Mouse (Mus musculus) granulocyte monocyte progenitor cell, adult 5-6 weeks (primary cell): Measurements from ENCODE around the gene Npr3. TPM values are rescaled to one million over a fixed set of nuclear protein-coding genes. Genes with fewer than 3 reads are reported as not detected.

ENCODE experiments used
- ATAC-seq: replicated peaks from 2 replicates; pipeline ENCODE4 v1.8.0; 2016; ENCODE audit warnings: mild to moderate bottlenecking, moderate TSS enrichment, inconsistent platforms; ENCODE audit not compliant: poor library complexity, severe bottlenecking
- total RNA-seq, 2 experiments: library from RNA; stranded (forward) in 1 of 2; stranded (reverse) in 1 of 2; fragments of 200-712, 200-1000 nt in 1 of 2; fragments of >200 nt in 1 of 2; fragmentation: Nextera tagmentation in 1 of 2; gene quantifications; 2 replicates each; pipeline ENCODE4 v1.2.3; 2014 to 2017

Gene Npr3
- not detected in 2 replicates for total RNA-seq (2014; fragmentation: Nextera tagmentation)
- total RNA-seq (2017) = not detected in 2 replicates

- ATAC-seq = no peak
These were observed at the start of gene Npr3 for GRCm38 (mm10) chr15:11906571-11907531. Npr3 (minus strand) TSS chr15:11907287.

DNA sequence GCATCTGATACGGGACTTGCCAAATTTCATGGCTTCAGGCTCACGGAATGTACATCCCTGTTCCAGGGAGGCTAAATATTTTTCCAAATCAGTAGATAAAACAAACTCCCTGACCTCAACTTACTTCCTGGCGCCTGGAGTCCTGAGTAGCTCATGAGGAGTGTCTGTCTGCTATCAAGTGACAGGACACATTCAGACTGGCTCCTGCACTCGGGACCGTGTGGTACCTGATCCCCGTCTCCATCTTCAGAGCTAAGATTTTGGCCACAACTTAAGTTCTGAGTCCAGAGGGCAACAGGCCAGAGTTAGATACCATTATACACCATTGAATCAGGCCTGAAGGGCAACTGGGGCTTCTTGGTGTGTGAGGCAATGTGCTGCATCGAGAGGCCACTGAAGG lies 49.0 kb upstream of the Npr3 start:
- ATAC-seq = no peak

GRCm38 (mm10) chr15:11954190-11954589 lies 47.1 kb upstream of the Npr3 start:
- no peak for ATAC-seq

DNA sequence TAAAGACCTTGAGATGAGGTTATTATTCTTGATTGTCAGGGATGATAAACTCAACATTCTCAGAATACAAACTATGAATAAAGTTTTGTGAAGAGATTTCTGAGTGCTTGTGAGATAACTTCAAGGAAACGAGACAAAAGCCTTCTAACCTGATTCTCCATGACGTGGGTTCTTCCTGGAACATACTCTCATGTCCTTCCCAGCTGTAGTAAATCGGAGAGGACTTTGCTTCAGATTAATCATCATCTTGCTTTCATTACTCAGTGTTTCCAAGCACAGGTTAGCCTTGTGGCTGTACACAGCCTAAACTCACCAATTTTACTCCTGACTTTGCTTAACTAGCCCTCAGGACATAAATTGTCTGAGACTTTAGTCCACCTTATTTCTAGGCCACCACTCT lies 45.1 kb upstream of the Npr3 start:
- ATAC-seq = no peak

GRCm38 (mm10) chr15:11951181-11951580 lies 44.1 kb upstream of the Npr3 start:
- no peak for ATAC-seq

DNA sequence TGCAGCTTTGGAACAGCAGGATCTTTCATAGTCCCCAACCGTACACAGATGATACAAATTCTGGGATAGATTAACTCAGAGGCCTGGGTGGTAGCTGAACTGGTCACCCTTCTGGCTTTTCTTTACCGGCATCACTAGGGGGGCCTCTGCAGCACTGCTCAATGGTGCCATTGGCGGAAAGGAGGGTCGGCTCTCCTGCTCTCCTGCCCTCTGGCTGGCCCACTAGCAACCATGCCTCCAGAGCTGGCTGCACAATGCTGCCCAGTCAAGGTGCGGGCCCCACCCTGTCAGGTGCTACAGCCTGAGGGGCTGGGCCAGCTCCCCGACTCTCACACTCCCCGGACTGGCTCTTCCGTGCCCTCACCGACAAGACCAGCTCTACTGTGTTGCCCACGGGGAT lies 43.1 kb upstream of the Npr3 start:
- no peak for ATAC-seq

DNA sequence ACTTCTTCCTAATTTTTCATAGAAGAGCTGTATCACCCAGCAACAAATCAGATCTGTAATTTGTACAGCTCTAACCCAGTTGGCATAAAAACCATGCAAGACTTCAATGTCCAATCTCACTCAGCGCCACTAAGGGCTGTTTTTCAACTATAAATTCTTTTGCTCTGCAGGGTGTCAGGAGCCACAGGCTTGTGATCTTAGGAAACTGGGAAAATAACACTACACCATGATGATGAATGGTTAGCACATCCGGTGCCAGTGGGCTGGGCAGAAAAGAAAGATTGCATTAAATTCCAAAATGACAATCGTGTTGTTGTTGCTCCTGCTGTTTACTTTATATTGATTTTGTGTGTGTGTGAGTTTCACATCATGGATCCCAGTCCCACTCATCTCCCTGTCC lies 42.4 kb upstream of the Npr3 start:
- no peak for ATAC-seq

DNA sequence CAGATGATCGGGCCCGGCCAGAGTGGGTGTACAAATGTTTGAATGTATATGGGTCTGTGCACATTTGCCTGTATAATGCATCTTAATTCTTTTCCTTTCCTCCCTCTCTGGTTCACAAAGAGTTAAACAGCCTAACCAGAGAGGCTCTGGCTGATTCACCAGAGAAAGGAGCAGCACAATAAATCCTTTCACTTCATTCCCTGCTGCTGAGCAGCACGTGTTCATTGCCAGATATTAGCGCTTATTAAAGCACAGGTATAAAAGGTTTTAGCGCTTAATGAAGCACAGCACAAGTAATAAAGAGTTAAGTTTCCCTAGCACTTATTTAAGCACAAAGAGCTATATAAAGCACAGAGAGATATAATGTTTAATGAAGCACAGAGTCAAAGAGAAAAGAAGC lies 33.8 kb upstream of the Npr3 start:
- no peak for ATAC-seq

DNA sequence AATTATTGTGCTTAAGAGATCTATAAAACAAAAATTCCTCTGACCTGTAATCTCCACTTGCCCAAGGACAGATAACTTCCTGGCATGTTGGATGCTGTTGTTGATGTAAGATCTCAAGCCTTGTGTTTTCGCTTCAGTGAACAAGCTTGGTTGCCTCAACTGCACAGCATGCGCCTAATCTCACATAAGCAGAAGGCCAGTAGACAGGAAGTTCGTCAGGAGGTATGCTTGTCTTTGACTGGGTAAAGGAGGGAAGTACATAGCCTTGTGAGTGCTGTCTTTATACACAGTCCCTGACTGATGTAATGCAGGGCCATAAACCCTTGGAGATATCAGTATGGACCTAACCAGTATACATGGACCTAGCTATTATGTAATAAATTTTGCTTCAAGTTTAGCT lies 20.7 kb upstream of the Npr3 start:
- no peak for ATAC-seq

GRCm38 (mm10) chr15:11914101-11914500 lies 7.0 kb upstream of the Npr3 start:
- no peak for ATAC-seq

- no peak for ATAC-seq
These were observed 2.8 kb upstream of the Npr3 start for GRCm38 (mm10) chr15:11909875-11910274.

DNA sequence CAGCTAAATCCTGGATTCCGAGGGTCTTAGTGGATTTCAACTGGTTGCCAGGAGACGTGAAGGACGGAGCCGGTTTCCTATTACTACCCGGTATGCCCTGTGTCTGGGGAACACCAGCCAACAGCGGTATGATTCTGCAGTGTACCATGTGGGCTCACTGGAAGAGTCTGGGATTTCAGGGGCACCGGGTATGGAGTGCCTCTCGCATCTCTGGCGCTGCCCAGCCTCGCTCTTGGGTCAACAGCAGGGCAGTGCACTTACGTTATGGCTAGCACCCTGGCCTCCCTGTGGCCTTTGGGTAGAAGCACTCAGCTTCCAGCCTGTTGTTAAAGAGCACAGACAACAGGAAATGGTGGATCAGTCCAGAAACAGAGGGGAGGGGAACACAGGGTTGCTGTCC lies 1.1 kb upstream of the Npr3 start:
- no peak for ATAC-seq

DNA sequence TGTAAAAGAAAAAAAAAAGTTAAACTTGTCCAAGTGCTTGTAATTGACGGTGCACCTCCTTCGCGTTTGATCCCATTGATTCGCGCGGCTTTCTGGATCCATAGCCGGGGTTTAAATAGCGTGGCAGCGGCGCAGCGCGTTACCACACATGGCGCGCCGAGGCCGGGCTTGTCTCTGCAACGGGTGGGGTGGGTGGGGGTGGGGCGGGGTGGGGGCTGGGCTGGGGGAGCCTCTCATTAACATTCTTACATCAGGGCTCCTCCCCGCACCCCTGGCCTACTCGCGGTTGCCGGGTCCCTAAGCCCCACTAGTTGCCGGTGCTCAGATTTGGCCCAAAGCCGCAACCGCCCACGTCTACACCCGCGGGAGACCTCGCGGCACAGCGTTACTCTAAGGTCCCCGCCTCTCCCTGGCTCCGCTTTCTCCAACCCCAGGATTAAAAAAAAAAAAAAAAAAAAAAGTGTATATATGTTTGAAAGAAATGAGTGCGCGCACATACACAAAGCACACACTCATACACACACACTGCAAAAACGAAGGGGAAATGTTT lies 991 bp downstream of the Npr3 start:
- ATAC-seq = no peak

- ATAC-seq = peak; percentile 37; the same call in 1 of the 2 replicates
These were observed 2.0 kb downstream of the Npr3 start for GRCm38 (mm10) chr15:11904848-11905672.

DNA sequence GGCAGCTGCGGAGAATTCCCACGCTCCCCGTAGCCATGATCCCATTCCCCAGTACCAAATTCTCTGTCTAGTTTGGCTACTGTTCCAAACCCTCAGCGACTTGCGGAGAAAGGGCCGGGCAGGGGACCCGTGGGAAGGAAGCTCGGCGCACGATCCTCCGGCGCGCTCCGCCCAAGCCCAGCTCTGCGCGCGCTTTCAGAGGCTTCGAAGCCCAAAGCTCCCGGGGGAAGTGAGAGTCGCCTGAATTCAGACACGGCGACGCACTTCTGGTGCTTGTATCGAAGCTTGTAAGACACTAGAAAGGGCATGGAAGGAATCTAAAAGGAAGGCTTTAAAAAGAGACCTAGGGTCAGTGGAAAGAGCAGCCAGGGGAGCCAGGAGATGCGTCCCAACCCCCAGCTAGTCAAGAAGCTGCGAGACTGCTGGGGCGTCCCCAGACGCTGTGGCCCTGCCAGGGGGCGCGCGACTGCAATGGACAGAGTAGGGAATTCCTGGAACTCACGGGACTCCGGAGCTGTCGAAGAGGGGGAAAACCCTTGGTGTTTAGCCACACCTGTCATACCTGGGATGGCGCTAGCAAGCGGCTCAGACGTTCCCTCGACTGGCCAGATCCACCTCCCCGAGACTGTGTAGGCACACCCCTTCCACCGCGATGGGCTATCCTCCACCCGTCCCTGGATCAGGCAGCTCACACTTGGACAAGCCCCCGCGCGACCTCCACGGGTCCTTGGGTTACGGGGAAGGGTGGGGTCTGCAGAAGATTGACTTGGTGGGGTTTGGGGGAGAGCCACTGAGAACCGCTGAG lies 2.8 kb downstream of the Npr3 start:
- no peak for ATAC-seq

GRCm38 (mm10) chr15:11903196-11904042 lies 3.7 kb downstream of the Npr3 start:
- ATAC-seq = no peak

DNA sequence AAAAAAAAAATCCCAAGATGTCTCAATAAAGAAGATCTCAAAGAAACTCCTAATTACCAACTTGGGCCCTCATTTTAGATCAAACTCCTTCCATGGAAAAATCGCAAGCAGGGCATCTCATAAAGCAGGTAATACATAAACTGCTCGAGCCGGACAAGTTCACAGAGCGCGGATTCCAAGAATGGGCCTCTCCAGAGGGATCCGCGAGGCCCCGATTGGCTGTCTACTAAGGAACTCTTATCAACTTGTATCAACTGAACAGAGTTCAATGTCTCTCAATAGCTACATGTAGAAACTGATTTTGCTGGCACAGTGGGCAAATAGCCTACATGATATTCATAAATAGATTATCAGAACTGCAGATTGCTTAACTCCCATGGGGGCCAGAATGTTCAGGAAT lies 9.5 kb downstream of the Npr3 start:
- no peak for ATAC-seq

- no peak for ATAC-seq
These were observed 9.9 kb downstream of the Npr3 start for GRCm38 (mm10) chr15:11897162-11897561.

DNA sequence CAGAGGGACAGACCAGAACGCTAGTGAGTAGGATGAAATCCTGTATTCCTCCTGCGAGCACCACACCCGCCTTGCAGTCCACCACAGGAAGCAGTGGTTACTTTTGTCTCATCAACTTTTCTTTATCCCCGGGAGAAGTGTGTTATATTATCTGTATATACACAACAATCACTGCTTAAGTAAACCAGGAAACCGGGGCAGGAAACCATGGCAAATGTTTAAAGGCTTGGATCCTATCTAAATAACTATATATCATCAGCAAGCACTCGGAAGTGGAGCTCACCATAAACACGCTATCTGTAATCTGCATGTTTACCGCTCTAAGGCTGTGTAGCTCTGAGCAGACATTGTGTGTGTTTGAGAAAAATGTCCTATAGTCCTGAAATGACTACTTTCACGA lies 13.1 kb downstream of the Npr3 start:
- ATAC-seq = no peak
